Mouse (Mus musculus): ENCODE measurements around the gene Rhot2. TPM values are rescaled to one million over a fixed set of nuclear protein-coding genes. Genes with fewer than 3 reads are reported as not detected.

Gene Rhot2
- polyA plus RNA-seq, 1 experiment = 33.9 TPM

DNA sequence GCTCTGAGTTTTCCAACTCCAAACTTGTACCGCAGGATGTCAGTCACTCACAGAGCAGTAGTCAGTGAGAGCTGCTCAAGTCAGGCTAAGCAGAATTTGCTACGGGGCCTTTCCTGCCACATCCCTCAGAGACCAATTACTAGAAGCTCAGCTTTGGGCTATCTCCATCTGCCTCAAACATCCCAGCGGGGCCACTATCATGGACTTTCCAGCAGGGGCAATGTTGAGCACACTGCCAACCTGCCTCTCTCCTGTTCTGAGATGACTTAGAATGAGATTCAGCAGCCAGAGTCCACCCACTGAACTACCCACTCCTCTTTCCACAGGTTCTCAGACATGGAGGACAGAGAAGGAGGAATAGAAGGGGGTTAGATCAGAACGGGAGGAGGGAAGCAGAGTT lies 41.0 kb upstream of the Rhot2 start:
- H3ac ChIP-seq (ENCODE audit: control insufficient read depth, insufficient read length, low read depth) = no peak overlapping the region
- H3K36me3 ChIP-seq (ENCODE audit: control insufficient read depth, insufficient read depth) = peaks cover 13% of the 10 kb centered on the region

GRCm38 (mm10) chr17:25883824-25884223 lies 39.2 kb upstream of the Rhot2 start:
- Histone ChIP-seq H3K79me3 (ENCODE audit: low read depth) (no peaks in the 10 kb centered on the region), H3K79me2 (ENCODE audit: control insufficient read depth, insufficient read depth) (no peaks in the 10 kb centered on the region), H3K27me3 (ENCODE audit: control insufficient read depth, insufficient read depth, insufficient read length) (no peaks in the 10 kb centered on the region), H3K36me3 (ENCODE audit: control insufficient read depth, insufficient read depth) (peaks cover 13% of the 10 kb centered on the region), H3K4me3 (ENCODE audit: insufficient read depth, poor library complexity, severe bottlenecking) (no peak overlapping the region), H3ac (ENCODE audit: control insufficient read depth, insufficient read length, low read depth) (no peak overlapping the region)
- TF ChIP-seq CTCF (IDR thresholded peaks at IDR 0.05; ENCODE audit: control insufficient read depth, insufficient read depth, insufficient read length) (no peak), CEBPB (IDR thresholded peaks at IDR 0.05; ENCODE audit: low read depth) (no peak), MYOD1 (IDR thresholded peaks at IDR 0.05; ENCODE audit: control insufficient read depth, insufficient read length, low read depth) (no peak), FOSL1 (IDR thresholded peaks at IDR 0.05; ENCODE audit: insufficient read depth, low read length, poor library complexity, severe bottlenecking) (no peak), MYOG (IDR thresholded peaks at IDR 0.05; ENCODE audit: control insufficient read depth, extremely low read depth, insufficient read length) (no peak), USF1 (IDR thresholded peaks at IDR 0.05; ENCODE audit: low read depth) (no peak), MAX (IDR thresholded peaks at IDR 0.05) (no peak)

More for the DNA sequence above, 41.0 kb upstream of the Rhot2 start:
- Histone ChIP-seq H3K79me3 (ENCODE audit: low read depth) (no peaks in the 10 kb centered on the region), H3K4me3 (ENCODE audit: insufficient read depth, poor library complexity, severe bottlenecking) (no peak overlapping the region), H3K27me3 (ENCODE audit: control insufficient read depth, insufficient read depth, insufficient read length) (no peaks in the 10 kb centered on the region), H3K79me2 (ENCODE audit: control insufficient read depth, insufficient read depth) (no peaks in the 10 kb centered on the region)
- TF ChIP-seq MYOD1 (IDR thresholded peaks at IDR 0.05; ENCODE audit: control insufficient read depth, insufficient read length, low read depth) (no peak), USF1 (IDR thresholded peaks at IDR 0.05; ENCODE audit: low read depth) (no peak), MYOG (IDR thresholded peaks at IDR 0.05; ENCODE audit: control insufficient read depth, extremely low read depth, insufficient read length) (no peak), FOSL1 (IDR thresholded peaks at IDR 0.05; ENCODE audit: insufficient read depth, low read length, poor library complexity, severe bottlenecking) (no peak), CTCF (IDR thresholded peaks at IDR 0.05; ENCODE audit: control insufficient read depth, insufficient read depth, insufficient read length) (no peak), CEBPB (IDR thresholded peaks at IDR 0.05; ENCODE audit: low read depth) (no peak), MAX (IDR thresholded peaks at IDR 0.05) (no peak)

DNA sequence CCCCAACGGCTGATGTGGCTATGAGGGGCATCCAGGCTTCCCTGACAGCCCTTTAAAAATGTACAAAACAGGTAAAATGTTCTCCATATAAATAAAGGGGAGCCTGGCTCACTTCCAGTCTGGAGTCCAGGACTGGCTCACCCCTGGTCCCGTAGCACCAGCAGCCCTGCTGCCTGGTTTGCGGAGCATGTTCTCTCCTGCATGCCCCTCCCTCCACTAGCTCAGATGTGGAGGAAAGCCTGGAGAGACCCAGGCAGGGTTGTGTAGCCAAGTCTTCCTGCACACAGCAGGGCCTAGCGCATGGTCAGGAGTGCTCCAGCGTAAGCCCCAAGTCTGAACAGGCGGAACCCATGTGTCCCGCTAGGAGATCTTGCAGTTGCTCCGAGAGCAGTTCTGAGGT lies 38.6 kb upstream of the Rhot2 start:
- Histone ChIP-seq H3K79me2 (ENCODE audit: control insufficient read depth, insufficient read depth) (no peaks in the 10 kb centered on the region), H3K79me3 (ENCODE audit: low read depth) (no peaks in the 10 kb centered on the region), H3K4me3 (ENCODE audit: insufficient read depth, poor library complexity, severe bottlenecking) (no peak overlapping the region), H3ac (ENCODE audit: control insufficient read depth, insufficient read length, low read depth) (no peak overlapping the region), H3K36me3 (ENCODE audit: control insufficient read depth, insufficient read depth) (peaks cover 16% of the 10 kb centered on the region), H3K27me3 (ENCODE audit: control insufficient read depth, insufficient read depth, insufficient read length) (no peaks in the 10 kb centered on the region)
- no peak for TF ChIP-seq CTCF (IDR thresholded peaks at IDR 0.05; ENCODE audit: control insufficient read depth, insufficient read depth, insufficient read length)
- no peak for TF ChIP-seq MYOG (IDR thresholded peaks at IDR 0.05; ENCODE audit: control insufficient read depth, extremely low read depth, insufficient read length)
- TF ChIP-seq FOSL1 (IDR thresholded peaks at IDR 0.05; ENCODE audit: insufficient read depth, low read length, poor library complexity, severe bottlenecking) = no peak
- no peak for TF ChIP-seq USF1 (IDR thresholded peaks at IDR 0.05; ENCODE audit: low read depth)
- TF ChIP-seq MAX (IDR thresholded peaks at IDR 0.05) = no peak
- no peak for TF ChIP-seq CEBPB (IDR thresholded peaks at IDR 0.05; ENCODE audit: low read depth)
- no peak for TF ChIP-seq MYOD1 (IDR thresholded peaks at IDR 0.05; ENCODE audit: control insufficient read depth, insufficient read length, low read depth)

- Histone ChIP-seq H3K36me3 (ENCODE audit: control insufficient read depth, insufficient read depth) (peaks cover 17% of the 10 kb centered on the region), H3K79me3 (ENCODE audit: low read depth) (no peaks in the 10 kb centered on the region), H3K27me3 (ENCODE audit: control insufficient read depth, insufficient read depth, insufficient read length) (no peaks in the 10 kb centered on the region), H3ac (ENCODE audit: control insufficient read depth, insufficient read length, low read depth) (no peak overlapping the region), H3K79me2 (ENCODE audit: control insufficient read depth, insufficient read depth) (no peaks in the 10 kb centered on the region), H3K4me3 (ENCODE audit: insufficient read depth, poor library complexity, severe bottlenecking) (no peak overlapping the region)
- TF ChIP-seq USF1 (IDR thresholded peaks at IDR 0.05; ENCODE audit: low read depth) = no peak
- no peak for TF ChIP-seq FOSL1 (IDR thresholded peaks at IDR 0.05; ENCODE audit: insufficient read depth, low read length, poor library complexity, severe bottlenecking)
- TF ChIP-seq MAX (IDR thresholded peaks at IDR 0.05) = no peak
- no peak for TF ChIP-seq MYOG (IDR thresholded peaks at IDR 0.05; ENCODE audit: control insufficient read depth, extremely low read depth, insufficient read length)
- no peak for TF ChIP-seq CTCF (IDR thresholded peaks at IDR 0.05; ENCODE audit: control insufficient read depth, insufficient read depth, insufficient read length)
- no peak for TF ChIP-seq CEBPB (IDR thresholded peaks at IDR 0.05; ENCODE audit: low read depth)
- TF ChIP-seq MYOD1 (IDR thresholded peaks at IDR 0.05; ENCODE audit: control insufficient read depth, insufficient read length, low read depth) = no peak
Observed at GRCm38 (mm10) chr17:25882306-25882705, 37.7 kb upstream of the Rhot2 start.

DNA sequence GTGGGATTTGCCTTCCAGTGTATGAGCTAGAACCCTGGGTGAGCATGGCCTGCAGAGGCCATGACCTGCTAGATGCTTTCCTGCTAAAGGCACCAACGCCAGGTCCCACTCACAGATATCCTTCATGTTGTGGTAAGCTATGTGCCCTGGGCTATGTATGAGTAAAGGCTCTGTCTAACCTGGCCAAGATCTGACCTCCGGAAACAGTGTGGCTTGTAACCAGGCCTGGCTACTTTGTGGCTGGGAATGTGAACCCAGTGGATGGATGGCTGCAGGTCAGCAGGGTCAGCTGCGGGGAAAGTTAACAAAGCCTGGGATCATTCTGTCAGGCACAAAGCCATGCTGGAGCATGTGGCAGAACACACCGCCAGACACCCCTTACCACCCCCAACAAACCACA lies 37.0 kb upstream of the Rhot2 start:
- TF ChIP-seq MYOD1 (IDR thresholded peaks at IDR 0.05; ENCODE audit: control insufficient read depth, insufficient read length, low read depth) (no peak), MYOG (IDR thresholded peaks at IDR 0.05; ENCODE audit: control insufficient read depth, extremely low read depth, insufficient read length) (no peak), USF1 (IDR thresholded peaks at IDR 0.05; ENCODE audit: low read depth) (no peak), CEBPB (IDR thresholded peaks at IDR 0.05; ENCODE audit: low read depth) (no peak), FOSL1 (IDR thresholded peaks at IDR 0.05; ENCODE audit: insufficient read depth, low read length, poor library complexity, severe bottlenecking) (no peak), MAX (IDR thresholded peaks at IDR 0.05) (no peak), CTCF (IDR thresholded peaks at IDR 0.05; ENCODE audit: control insufficient read depth, insufficient read depth, insufficient read length) (no peak)
- no peak overlapping the region for H3K4me3 ChIP-seq (ENCODE audit: insufficient read depth, poor library complexity, severe bottlenecking)
- H3K79me2 ChIP-seq (ENCODE audit: control insufficient read depth, insufficient read depth) = peaks cover under 1% of the 10 kb centered on the region
- no peaks in the 10 kb centered on the region for H3K79me3 ChIP-seq (ENCODE audit: low read depth)
- H3K36me3 ChIP-seq (ENCODE audit: control insufficient read depth, insufficient read depth) = peaks cover 17% of the 10 kb centered on the region
- no peaks in the 10 kb centered on the region for H3K27me3 ChIP-seq (ENCODE audit: control insufficient read depth, insufficient read depth, insufficient read length)
- no peak overlapping the region for H3ac ChIP-seq (ENCODE audit: control insufficient read depth, insufficient read length, low read depth)
